ENCODE assay signal across 27 mouse cellular contexts in genomic region chr16:22379986-22380385, GRCm38 (mm10). TPM values are rescaled to one million over a fixed set of nuclear protein-coding genes. Genes with fewer than 3 reads are reported as not detected.
A peak's percentile ranks its signal among the peaks of the same experiment; 100 is the strongest.
DNase-seq lines count a peak whose midpoint lies in the region; ATAC-seq and TF ChIP-seq lines count a peak whose summit lies in the region.
"Had no signal": no experiment of that assay in that cellular context is flagged by ENCODE, and none has a peak within 500 bp of the region (broad histone marks: within the 10 kb centered on the region; RNA-seq: fewer than 3 reads in every experiment).

No protein-coding gene starts in this region.

- no peak overlapping the region for H3K4me3 ChIP-seq in kidney, adult 2 months (ENCODE audit: insufficient read depth, low read depth, low read length)
- H3K4me3 ChIP-seq in neural tube, embryonic 13.5 days: no peak overlapping the region
- no peak overlapping the region for H3K4me3 ChIP-seq in liver, embryonic 11.5 days (ENCODE audit: low read depth, low read length)
- H3K4me3 ChIP-seq: embryonic facial prominence, embryonic 12.5 days; erythroblast, embryonic 14.5 days; heart, embryonic 12.5 days; liver, embryonic 15.5 days; myocyte; stomach, embryonic 15.5 days had no signal

- TF ChIP-seq CTCF in kidney, adult 2 months (conservative IDR thresholded peaks at IDR 0.05; ENCODE audit: insufficient read depth, insufficient read length, low read depth, low read length): no peak
- no peak for TF ChIP-seq CTCF in brain, embryonic 14.5 days (IDR thresholded peaks at IDR 0.05; ENCODE audit: borderline replicate concordance, extremely low read depth, insufficient read depth, insufficient read length)

- peaks cover 3% of the 10 kb centered on the region for H3K4me1 ChIP-seq in kidney, adult 2 months (ENCODE audit: control insufficient read depth, insufficient read depth, low read length)
- peaks cover 10% of the 10 kb centered on the region; the same call in 1 of the 2 replicates for H3K4me1 ChIP-seq in neural tube, embryonic 13.5 days (replicated peaks)
- no peaks in the 10 kb centered on the region for H3K4me1 ChIP-seq in liver, embryonic 11.5 days (replicated peaks; ENCODE audit: control insufficient read depth, insufficient read depth, low read length)
- H3K4me1 ChIP-seq: liver, embryonic 15.5 days; stomach, embryonic 15.5 days had no signal

- DNase-seq in kidney, adult 2 months: no peak
- no peak for DNase-seq in kidney, postnatal 36 days
- peak; percentile 77 for DNase-seq in brain, embryonic 14.5 days (ENCODE audit: low read depth)
- DNase-seq in embryo, embryonic 10 days (ENCODE audit: low spot score): peak; percentile 25
- no peak for DNase-seq in liver, embryonic 11.5 days (ENCODE audit: low spot score)
- no peak for DNase-seq in spleen, postnatal 36 days (ENCODE audit: low spot score in 2 of 2)
- DNase-seq: adrenal gland, postnatal 10 days; cerebellum, adult 11-12 months; cerebellum, postnatal 25 days; gastrocnemius, postnatal 10 days; heart, adult 11 months; heart, postnatal 14 days; kidney, adult 11 months; layer of hippocampus, postnatal 36 days; lung, postnatal 10 days; midbrain, embryonic 14.5 days; right cerebral cortex, postnatal 25 days; thymus, adult 18-20 months; thymus, postnatal 4 days had no signal

- H3K36me3 ChIP-seq in kidney, adult 2 months (ENCODE audit: control insufficient read depth, insufficient read depth, low read length): no peaks in the 10 kb centered on the region
- H3K36me3 ChIP-seq in neural tube, embryonic 13.5 days: no peaks in the 10 kb centered on the region
- 0 out of 2 replicates have a peak, but pooled peaks cover 2% of the 10 kb centered on the region for H3K36me3 ChIP-seq in liver, embryonic 11.5 days (ENCODE audit: control insufficient read depth, insufficient read depth, low read length)
- H3K36me3 ChIP-seq: stomach, embryonic 15.5 days had no signal

- H3K4me2 ChIP-seq in neural tube, embryonic 13.5 days: no peak overlapping the region
- no peak overlapping the region for H3K4me2 ChIP-seq in liver, embryonic 11.5 days
- H3K4me2 ChIP-seq: embryonic facial prominence, embryonic 12.5 days; heart, embryonic 12.5 days; liver, embryonic 15.5 days; stomach, embryonic 15.5 days had no signal

- H3K27me3 ChIP-seq in kidney, adult 2 months (replicated peaks; ENCODE audit: control insufficient read depth, insufficient read depth, low read length): no peaks in the 10 kb centered on the region
- no peaks in the 10 kb centered on the region for H3K27me3 ChIP-seq in neural tube, embryonic 13.5 days
- H3K27me3 ChIP-seq in liver, embryonic 11.5 days (replicated peaks; ENCODE audit: control insufficient read depth, insufficient read depth, low read length): no peaks in the 10 kb centered on the region
- H3K27me3 ChIP-seq: embryonic facial prominence, embryonic 12.5 days; heart, embryonic 12.5 days; liver, embryonic 15.5 days; stomach, embryonic 15.5 days had no signal

- H3K9me3 ChIP-seq in neural tube, embryonic 13.5 days: no peaks in the 10 kb centered on the region
- H3K9me3 ChIP-seq in liver, embryonic 11.5 days (ENCODE audit: control insufficient read depth, low read length): no peaks in the 10 kb centered on the region
- H3K9me3 ChIP-seq: embryonic facial prominence, embryonic 12.5 days; heart, embryonic 12.5 days; liver, embryonic 15.5 days; stomach, embryonic 15.5 days had no signal

- TF ChIP-seq POLR2A in kidney, adult 2 months (IDR thresholded peaks at IDR 0.05; ENCODE audit: low read depth, low read length): no peak
- no peak for TF ChIP-seq POLR2A in brain, embryonic 14.5 days (IDR thresholded peaks at IDR 0.05; ENCODE audit: borderline replicate concordance, extremely low read depth, insufficient read depth, insufficient read length, poor library complexity, severe bottlenecking)

- no peak overlapping the region for H3K9ac ChIP-seq in neural tube, embryonic 13.5 days
- H3K9ac ChIP-seq in liver, embryonic 11.5 days (ENCODE audit: low read depth, low read length): no peak overlapping the region
- H3K9ac ChIP-seq: embryonic facial prominence, embryonic 12.5 days; heart, embryonic 12.5 days; liver, embryonic 15.5 days; stomach, embryonic 15.5 days had no signal

- H3K27ac ChIP-seq in kidney, adult 2 months (ENCODE audit: insufficient read depth, low read depth, low read length): 0 out of 2 replicates have a peak overlapping the region, but pooled peaks have one; percentile 57
- H3K27ac ChIP-seq in neural tube, embryonic 13.5 days (replicated peaks): peak overlapping the region; percentile 46; the same call in 1 of the 2 replicates
- H3K27ac ChIP-seq in liver, embryonic 11.5 days (ENCODE audit: low read depth, low read length): no peak overlapping the region
- H3K27ac ChIP-seq: embryonic facial prominence, embryonic 12.5 days; kidney, postnatal 0 days; liver, embryonic 15.5 days; stomach, embryonic 15.5 days had no signal

- WGBS in kidney, adult 2 months: 58% methylated on average over 8 of the region's 8 CpGs
- 8% methylated on average over 8 of the region's 8 CpGs for WGBS in neural tube, embryonic 13.5 days
- WGBS in liver, embryonic 11.5 days: 62% methylated on average over 8 of the region's 8 CpGs

- peak; percentile 75 for ATAC-seq in neural tube, embryonic 13.5 days (ENCODE audit: low read depth)
- no peak for ATAC-seq in liver, embryonic 11.5 days (replicated peaks; ENCODE audit: low FRiP score)

RNA-seq across cellular contexts. Expression of gene Etv5, which starts 59.5 kb away (rescaled TPM):
- polyA plus RNA-seq in kidney, adult 2 months (2012; rRNA removed): 16.2 and 19.7 TPM in 2 replicates
- 19.1 and 20.6 TPM in 2 replicates for polyA plus RNA-seq in brain, embryonic 14.5 days (2012; rRNA removed)
- 26.3 and 28.1 TPM in 2 replicates for polyA plus RNA-seq in neural tube, embryonic 13.5 days (2015; fragmentation: Nextera tagmentation; extraction: Ambion mirVana)
- 16.1 TPM in 2 replicates for polyA plus RNA-seq in liver, embryonic 11.5 days (2014; fragmentation: Nextera tagmentation; extraction: Ambion mirVana)

Comparison
In these comparisons a context has a peak if more than half of its experiments do, and no peak if none do; other contexts are left out.
1. DNase-seq: peak in brain, embryonic 14.5 days (single experiment) and embryo, embryonic 10 days (single experiment); none in kidney, adult 2 months (single experiment), kidney, postnatal 36 days (0 of 2), liver, embryonic 11.5 days (single experiment) and spleen, postnatal 36 days (0 of 2).